Mouse (Mus musculus): ENCODE measurements around the gene Lce1k. TPM values are rescaled to one million over a fixed set of nuclear protein-coding genes. Genes with fewer than 3 reads are reported as not detected.
"Not testable (repeated sequence)": the region's sequence is repeated elsewhere in the genome, so short reads cannot be mapped to it uniquely, and the experiment has no call there.

Lce1k gene
- polyA plus RNA-seq (2015; fragmentation: Nextera tagmentation; extraction: Ambion mirVana): not detected in 2 replicates

GRCm38 (mm10) chr3:92807791-92808190 lies at the start of gene Lce1k:
Lce1k (minus strand) TSS chr3:92807891.
- no peak for DNase-seq (ENCODE audit: low spot score)

GRCm38 (mm10) chr3:92851186-92851585 lies 43.5 kb upstream of the Lce1k start, which contains the start of gene Lce1l:
Lce1l (minus strand) TSS chr3:92851286.
- DNase-seq (ENCODE audit: low spot score): no peak

- DNase-seq (ENCODE audit: low spot score): no peak
These were observed 19.4 kb upstream of the Lce1k start, which contains the start of gene Kprp for GRCm38 (mm10) chr3:92827108-92827507. Kprp (minus strand) TSS chr3:92827247.

- no peak for DNase-seq (ENCODE audit: low spot score)
These were observed 18.1 kb upstream of the Lce1k start for GRCm38 (mm10) chr3:92825808-92826207.

GRCm38 (mm10) chr3:92816036-92816435 lies 8.3 kb upstream of the Lce1k start:
- not testable (repeated sequence) for DNase-seq (ENCODE audit: low spot score)

GRCm38 (mm10) chr3:92815581-92815980 lies 7.9 kb upstream of the Lce1k start:
- no peak for DNase-seq (ENCODE audit: low spot score)

GRCm38 (mm10) chr3:92790414-92790813 lies 17.3 kb downstream of the Lce1k start, which contains the start of gene Lce1j:
Lce1j (minus strand) TSS chr3:92790514.
- no peak for DNase-seq (ENCODE audit: low spot score)

GRCm38 (mm10) chr3:92778799-92779198 lies 28.9 kb downstream of the Lce1k start, which contains the start of gene Lce1i:
Lce1i (minus strand) TSS chr3:92778899.
- DNase-seq (ENCODE audit: low spot score): no peak

- DNase-seq (ENCODE audit: low spot score): no peak
These were observed 36.1 kb downstream of the Lce1k start for GRCm38 (mm10) chr3:92771573-92771972.

- no peak for DNase-seq (ENCODE audit: low spot score)
These were observed 42.7 kb downstream of the Lce1k start, which contains the start of gene Lce1h for GRCm38 (mm10) chr3:92764965-92765364. Lce1h (minus strand) TSS chr3:92765065.

Other genes with a start within 250 kb of the Lce1k start
- gene Ivl, start 234.2 kb downstream of the Lce1k start, polyA plus RNA-seq (2015; fragmentation: Nextera tagmentation; extraction: Ambion mirVana): 0.14 and 0.25 TPM in 2 replicates
- gene Smcp, start 218.9 kb downstream of the Lce1k start, polyA plus RNA-seq (2015; fragmentation: Nextera tagmentation; extraction: Ambion mirVana): 0.16 TPM in 1 of 2 replicates, not detected in the other
- gene 2210017I01Rik, start 200.4 kb downstream of the Lce1k start, polyA plus RNA-seq (2015; fragmentation: Nextera tagmentation; extraction: Ambion mirVana): not detected in 2 replicates
- gene Lce6a, start 186.2 kb downstream of the Lce1k start, polyA plus RNA-seq (2015; fragmentation: Nextera tagmentation; extraction: Ambion mirVana): not detected in 2 replicates
- 0.34 TPM in 1 of 2 replicates, not detected in the other for gene Lce1a1, start 159.6 kb downstream of the Lce1k start, polyA plus RNA-seq (2015; fragmentation: Nextera tagmentation; extraction: Ambion mirVana)
- gene Lce1b, start 151.0 kb downstream of the Lce1k start, polyA plus RNA-seq (2015; fragmentation: Nextera tagmentation; extraction: Ambion mirVana): not detected in 2 replicates
- gene Lce1a2, start 137.6 kb downstream of the Lce1k start, polyA plus RNA-seq (2015; fragmentation: Nextera tagmentation; extraction: Ambion mirVana): 0.20 and 0.49 TPM in 2 replicates
- not detected in 2 replicates for gene Lce1c, start 128.6 kb downstream of the Lce1k start, polyA plus RNA-seq (2015; fragmentation: Nextera tagmentation; extraction: Ambion mirVana)
- not detected in 2 replicates for gene Lce1d, start 120.7 kb downstream of the Lce1k start, polyA plus RNA-seq (2015; fragmentation: Nextera tagmentation; extraction: Ambion mirVana)
- gene Lce1e, start 98.8 kb downstream of the Lce1k start, polyA plus RNA-seq (2015; fragmentation: Nextera tagmentation; extraction: Ambion mirVana): 0.27 and 0.39 TPM in 2 replicates
- gene Lce1f, start 87.5 kb downstream of the Lce1k start, polyA plus RNA-seq (2015; fragmentation: Nextera tagmentation; extraction: Ambion mirVana): not detected in 2 replicates
- gene Gm38119, start 68.8 kb downstream of the Lce1k start, polyA plus RNA-seq (2015; fragmentation: Nextera tagmentation; extraction: Ambion mirVana): not detected in 2 replicates
- gene Lce1g, start 55.6 kb downstream of the Lce1k start, polyA plus RNA-seq (2015; fragmentation: Nextera tagmentation; extraction: Ambion mirVana): 0.14 TPM in 1 of 2 replicates, not detected in the other
- gene Lce1h, start 42.8 kb downstream of the Lce1k start, polyA plus RNA-seq (2015; fragmentation: Nextera tagmentation; extraction: Ambion mirVana): 0.21 and 0.50 TPM in 2 replicates
- gene Lce1i, start 29.0 kb downstream of the Lce1k start, polyA plus RNA-seq (2015; fragmentation: Nextera tagmentation; extraction: Ambion mirVana): 0.24 and 0.26 TPM in 2 replicates
- gene Lce1j, start 17.4 kb downstream of the Lce1k start, polyA plus RNA-seq (2015; fragmentation: Nextera tagmentation; extraction: Ambion mirVana): 1.4 and 1.5 TPM in 2 replicates
- 0.04 and 0.10 TPM in 2 replicates for gene Kprp, start 19.4 kb upstream of the Lce1k start, polyA plus RNA-seq (2015; fragmentation: Nextera tagmentation; extraction: Ambion mirVana)
- not detected in 2 replicates for gene Lce1l, start 43.4 kb upstream of the Lce1k start, polyA plus RNA-seq (2015; fragmentation: Nextera tagmentation; extraction: Ambion mirVana)
- gene 2310050C09Rik, start 62.3 kb upstream of the Lce1k start, polyA plus RNA-seq (2015; fragmentation: Nextera tagmentation; extraction: Ambion mirVana): 0.19 TPM in 1 of 2 replicates, not detected in the other
- gene Lce3a, start 118.3 kb upstream of the Lce1k start, polyA plus RNA-seq (2015; fragmentation: Nextera tagmentation; extraction: Ambion mirVana): 0.42 TPM in 1 of 2 replicates, not detected in the other
- 1.8 and 2.0 TPM in 2 replicates for gene Lce3b, start 125.1 kb upstream of the Lce1k start, polyA plus RNA-seq (2015; fragmentation: Nextera tagmentation; extraction: Ambion mirVana)
- gene Lce3c, start 136.6 kb upstream of the Lce1k start, polyA plus RNA-seq (2015; fragmentation: Nextera tagmentation; extraction: Ambion mirVana): 0.66 and 1.4 TPM in 2 replicates
- 0.57 and 0.59 TPM in 2 replicates for gene Lce3d, start 149.5 kb upstream of the Lce1k start, polyA plus RNA-seq (2015; fragmentation: Nextera tagmentation; extraction: Ambion mirVana)
- gene Lce3e, start 159.2 kb upstream of the Lce1k start, polyA plus RNA-seq (2015; fragmentation: Nextera tagmentation; extraction: Ambion mirVana): 0.77 and 0.79 TPM in 2 replicates
- gene Lce3f, start 184.3 kb upstream of the Lce1k start, polyA plus RNA-seq (2015; fragmentation: Nextera tagmentation; extraction: Ambion mirVana): 0.46 TPM in 1 of 2 replicates, not detected in the other
- 3.1 and 3.9 TPM in 2 replicates for gene Crct1, start 207.8 kb upstream of the Lce1k start, polyA plus RNA-seq (2015; fragmentation: Nextera tagmentation; extraction: Ambion mirVana)
- gene Lce1m, start 211.2 kb upstream of the Lce1k start, polyA plus RNA-seq (2015; fragmentation: Nextera tagmentation; extraction: Ambion mirVana): 0.59 and 1.0 TPM in 2 replicates

Data from thymus, postnatal 0 days (tissue).